Mouse (Mus musculus): Measurements from ENCODE around the gene Zfp523. TPM values are rescaled to one million over a fixed set of nuclear protein-coding genes. Genes with fewer than 3 reads are reported as not detected.

Gene Zfp523
- polyA plus RNA-seq, 1 experiment from 2014 or later = 44.7 TPM

DNA sequence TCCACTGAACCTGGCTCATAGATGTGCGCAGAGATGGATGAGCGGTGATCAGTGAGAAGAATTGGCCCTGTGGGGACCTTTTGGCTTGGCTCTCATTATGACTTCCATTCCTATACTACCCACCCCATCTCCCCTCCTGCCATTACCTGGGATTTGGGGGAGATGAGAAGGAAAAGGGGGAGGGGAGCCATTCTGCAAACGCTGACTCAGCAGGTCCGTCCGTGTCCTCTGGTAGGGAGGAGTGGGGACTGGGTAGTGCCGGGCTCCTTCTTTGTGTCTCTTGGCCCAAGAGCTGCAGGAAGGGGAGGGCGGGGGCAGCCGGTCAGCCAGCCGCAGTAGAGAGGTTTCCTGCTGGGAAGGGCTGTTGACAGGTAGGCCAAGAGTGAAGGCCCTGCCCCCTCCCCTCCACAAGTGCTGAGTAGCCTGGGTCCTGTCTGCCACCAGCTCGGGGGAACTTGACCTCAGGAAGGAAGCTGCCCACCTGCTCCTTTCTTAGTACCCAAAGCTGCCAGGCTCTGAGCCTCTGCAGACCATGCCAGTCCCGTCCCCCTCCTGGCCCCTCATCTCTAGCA is 15.5 kb upstream of the Zfp523 start:
- Histone ChIP-seq H3K27ac (replicated peaks) (no peak overlapping the region), H3K36me3 (peaks cover 10% of the 10 kb centered on the region; the same call in 1 of the 2 replicates), H3K4me2 (replicated peaks) (no peak overlapping the region), H3K9me3 (replicated peaks) (no peaks in the 10 kb centered on the region), H3K9ac (no peak overlapping the region), H3K27me3 (peaks cover 9% of the 10 kb centered on the region; the same call in 1 of the 2 replicates), H3K4me1 (peaks cover 28% of the 10 kb centered on the region), H3K4me3 (replicated peaks) (no peak overlapping the region)
- 43% methylated on average over 11 of the region's 11 CpGs for WGBS
- no peak for ATAC-seq (ENCODE audit: insufficient number of reproducible peaks, low FRiP score, low TSS enrichment, low read depth)

DNA sequence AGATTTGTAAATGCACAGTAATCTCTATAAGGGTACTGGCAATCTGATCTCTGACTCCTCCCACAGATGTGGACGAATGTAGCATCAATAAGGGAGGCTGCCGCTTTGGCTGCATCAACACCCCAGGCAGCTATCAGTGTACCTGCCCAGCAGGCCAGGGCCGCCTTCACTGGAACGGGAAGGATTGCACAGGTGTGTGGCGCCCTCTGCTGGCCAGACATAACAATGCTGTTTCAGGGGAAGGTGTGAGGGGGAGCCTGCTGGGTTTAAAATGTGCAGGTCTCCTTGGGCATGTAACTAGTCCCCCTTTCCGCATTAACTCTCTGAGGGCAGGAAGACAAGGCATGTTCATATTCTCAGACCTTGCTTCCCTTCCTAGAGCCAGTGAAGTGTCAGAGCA is 13.3 kb upstream of the Zfp523 start:
- H3K9ac ChIP-seq = no peak overlapping the region

DNA sequence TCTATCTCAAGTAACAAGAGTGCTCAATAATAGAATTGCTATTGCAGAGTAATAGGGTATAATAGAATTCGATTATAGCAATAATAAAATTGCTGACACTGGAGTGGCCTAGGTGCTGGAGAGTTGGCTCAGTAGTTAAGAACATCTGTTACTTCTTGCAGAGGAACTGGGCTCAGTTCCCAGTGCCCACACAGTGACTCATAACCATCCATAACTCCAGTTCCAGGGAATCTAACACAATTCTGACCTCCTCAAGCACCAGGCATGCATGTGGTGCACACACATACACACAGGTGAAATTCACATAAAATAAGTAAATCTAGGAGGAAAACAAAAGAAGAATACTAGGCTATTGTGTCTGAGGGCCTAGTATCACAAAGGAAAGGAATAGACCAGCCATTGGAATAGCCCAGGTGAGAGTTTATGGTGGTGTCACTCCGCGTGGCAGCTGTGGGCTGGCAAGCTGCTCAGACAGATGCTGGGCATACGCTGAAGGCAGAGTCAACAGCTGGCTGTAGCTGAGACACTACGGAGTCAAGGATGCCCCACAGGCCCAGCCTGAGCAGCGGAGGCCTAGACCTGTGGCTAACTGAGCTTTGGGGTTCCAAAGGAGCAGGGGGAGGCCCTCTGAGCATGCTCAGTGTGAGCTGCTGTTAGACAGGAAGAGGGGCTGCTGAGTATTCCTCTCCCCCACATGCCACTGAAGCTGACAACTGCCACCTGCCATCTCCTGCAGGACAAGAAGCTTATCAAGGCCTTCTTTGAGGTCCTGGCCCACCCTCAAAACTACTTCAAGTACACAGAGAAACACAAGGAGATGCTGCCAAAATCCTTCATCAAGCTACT is 6.2 kb upstream of the Zfp523 start:
- H3K4me2 ChIP-seq (replicated peaks) = no peak overlapping the region
- no peaks in the 10 kb centered on the region for H3K9me3 ChIP-seq (replicated peaks)
- peaks cover 36% of the 10 kb centered on the region for H3K4me1 ChIP-seq
- H3K4me3 ChIP-seq (replicated peaks) = no peak overlapping the region
- H3K36me3 ChIP-seq = peaks cover 10% of the 10 kb centered on the region; the same call in 1 of the 2 replicates
- H3K27ac ChIP-seq (replicated peaks) = no peak overlapping the region; the same call in 1 of the 2 replicates
- ATAC-seq (ENCODE audit: insufficient number of reproducible peaks, low FRiP score, low TSS enrichment, low read depth) = no peak
- no peaks in the 10 kb centered on the region for H3K27me3 ChIP-seq
- H3K9ac ChIP-seq = no peak overlapping the region
- WGBS = 80% methylated on average over 6 of the region's 6 CpGs

More for the DNA sequence above, 13.3 kb upstream of the Zfp523 start:
- 9% methylated on average over 6 of the region's 6 CpGs for WGBS
- peaks cover 9% of the 10 kb centered on the region; the same call in 1 of the 2 replicates for H3K27me3 ChIP-seq
- H3K9me3 ChIP-seq (replicated peaks) = no peaks in the 10 kb centered on the region
- H3K36me3 ChIP-seq = peaks cover 12% of the 10 kb centered on the region; the same call in 1 of the 2 replicates
- H3K4me2 ChIP-seq (replicated peaks) = no peak overlapping the region
- no peak overlapping the region for H3K27ac ChIP-seq (replicated peaks)
- H3K4me1 ChIP-seq = peaks cover 21% of the 10 kb centered on the region
- no peak overlapping the region for H3K4me3 ChIP-seq (replicated peaks)
- no peak for ATAC-seq (ENCODE audit: insufficient number of reproducible peaks, low FRiP score, low TSS enrichment, low read depth)

DNA sequence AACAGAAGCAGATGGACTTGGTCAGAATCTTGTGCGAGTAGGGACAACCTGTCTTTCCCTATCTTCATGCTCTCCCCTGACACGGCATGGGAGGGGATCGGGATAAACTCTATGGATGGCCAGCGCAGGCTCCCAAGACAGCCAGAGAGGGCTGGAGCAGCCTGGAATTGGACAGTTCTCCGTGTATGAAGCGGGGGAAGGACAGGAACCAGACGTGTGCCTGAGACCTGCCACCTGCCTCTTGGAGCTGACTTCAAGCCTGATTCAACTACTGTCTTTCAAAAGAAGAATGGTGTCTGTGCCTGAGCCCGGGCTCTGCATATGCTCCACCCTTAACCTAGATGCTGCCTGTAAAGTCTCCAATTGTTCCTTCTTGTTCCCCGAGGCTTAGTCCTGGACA is 4.2 kb upstream of the Zfp523 start:
- Histone ChIP-seq H3K27me3 (no peaks in the 10 kb centered on the region), H3K9me3 (replicated peaks) (no peaks in the 10 kb centered on the region), H3K4me3 (replicated peaks) (no peak overlapping the region), H3K9ac (no peak overlapping the region), H3K4me2 (replicated peaks) (no peak overlapping the region; the same call in 1 of the 2 replicates), H3K27ac (replicated peaks) (0 out of 2 replicates have a peak overlapping the region, but pooled peaks have one; percentile 23), H3K36me3 (peaks cover 10% of the 10 kb centered on the region; the same call in 1 of the 2 replicates), H3K4me1 (peaks cover 50% of the 10 kb centered on the region)
- no peak for ATAC-seq (ENCODE audit: insufficient number of reproducible peaks, low FRiP score, low TSS enrichment, low read depth)
- 47% methylated on average over 9 of the region's 9 CpGs for WGBS

DNA sequence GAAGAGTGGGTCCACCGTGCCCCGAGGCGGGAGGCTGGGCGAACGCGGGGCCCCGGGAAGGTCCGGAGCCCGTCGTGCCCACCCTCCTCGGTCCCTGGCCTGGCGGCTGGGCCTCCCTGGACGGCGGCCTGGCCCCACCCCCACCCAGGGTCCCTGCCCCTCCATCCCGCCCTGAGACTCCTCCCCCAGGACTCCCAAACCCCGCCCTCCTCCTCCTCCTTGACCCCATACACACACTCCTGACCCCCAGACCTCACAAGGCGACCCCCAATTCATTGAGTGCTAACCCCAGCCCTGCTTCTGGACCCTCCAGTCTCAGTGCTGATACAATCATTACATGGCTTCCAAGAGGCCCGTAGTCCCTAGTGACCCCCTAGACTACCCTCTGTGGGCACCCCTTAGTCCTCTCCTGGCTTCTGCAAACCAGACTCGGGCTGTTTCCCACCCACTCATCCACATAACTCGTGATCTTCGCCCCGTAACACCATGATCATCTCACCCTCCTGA is 664 bp downstream of the Zfp523 start:
- ATAC-seq (ENCODE audit: insufficient number of reproducible peaks, low FRiP score, low TSS enrichment, low read depth) = peak; percentile 78
- peaks cover 68% of the 10 kb centered on the region for H3K4me1 ChIP-seq

DNA sequence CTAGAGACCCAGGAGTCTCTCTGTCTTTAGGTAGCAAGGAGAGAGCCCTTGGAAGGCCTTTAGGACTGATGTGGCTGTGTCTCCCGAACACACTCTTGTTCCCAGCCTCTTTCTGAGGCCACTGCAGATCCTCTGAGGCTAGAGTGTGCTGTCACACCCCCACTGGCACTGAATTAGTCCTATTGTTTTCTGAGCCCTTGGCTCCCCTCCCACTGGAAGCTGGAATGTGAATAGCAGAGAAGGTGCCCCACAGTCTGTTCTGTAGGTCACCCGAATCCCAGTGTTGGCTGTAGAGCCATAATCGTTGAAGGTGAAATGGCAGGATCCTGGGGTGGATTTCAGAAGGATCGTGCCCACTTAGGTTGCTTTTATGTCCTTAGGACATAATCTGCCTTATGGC is 3.4 kb downstream of the Zfp523 start:
- Histone ChIP-seq H3K9ac (no peak overlapping the region), H3K4me3 (replicated peaks) (no peak overlapping the region), H3K9me3 (replicated peaks) (no peaks in the 10 kb centered on the region), H3K4me2 (replicated peaks) (no peak overlapping the region), H3K27me3 (no peaks in the 10 kb centered on the region), H3K36me3 (no peaks in the 10 kb centered on the region), H3K4me1 (peaks cover 68% of the 10 kb centered on the region), H3K27ac (replicated peaks) (peak overlapping the region; percentile 22)
- WGBS = 52% methylated on average over 4 of the region's 4 CpGs
- no peak for ATAC-seq (ENCODE audit: insufficient number of reproducible peaks, low FRiP score, low TSS enrichment, low read depth)

More for the DNA sequence above, 664 bp downstream of the Zfp523 start:
- H3K27me3 ChIP-seq = no peaks in the 10 kb centered on the region
- no peaks in the 10 kb centered on the region for H3K36me3 ChIP-seq
- peak overlapping the region; percentile 91 for H3K27ac ChIP-seq (replicated peaks)
- H3K4me3 ChIP-seq (replicated peaks) = peak overlapping the region; percentile 86
- peak overlapping the region; percentile 89 for H3K9ac ChIP-seq
- 11% methylated on average over 14 of the region's 22 CpGs for WGBS
- peak overlapping the region; percentile 89 for H3K4me2 ChIP-seq (replicated peaks)
- no peaks in the 10 kb centered on the region for H3K9me3 ChIP-seq (replicated peaks)

DNA sequence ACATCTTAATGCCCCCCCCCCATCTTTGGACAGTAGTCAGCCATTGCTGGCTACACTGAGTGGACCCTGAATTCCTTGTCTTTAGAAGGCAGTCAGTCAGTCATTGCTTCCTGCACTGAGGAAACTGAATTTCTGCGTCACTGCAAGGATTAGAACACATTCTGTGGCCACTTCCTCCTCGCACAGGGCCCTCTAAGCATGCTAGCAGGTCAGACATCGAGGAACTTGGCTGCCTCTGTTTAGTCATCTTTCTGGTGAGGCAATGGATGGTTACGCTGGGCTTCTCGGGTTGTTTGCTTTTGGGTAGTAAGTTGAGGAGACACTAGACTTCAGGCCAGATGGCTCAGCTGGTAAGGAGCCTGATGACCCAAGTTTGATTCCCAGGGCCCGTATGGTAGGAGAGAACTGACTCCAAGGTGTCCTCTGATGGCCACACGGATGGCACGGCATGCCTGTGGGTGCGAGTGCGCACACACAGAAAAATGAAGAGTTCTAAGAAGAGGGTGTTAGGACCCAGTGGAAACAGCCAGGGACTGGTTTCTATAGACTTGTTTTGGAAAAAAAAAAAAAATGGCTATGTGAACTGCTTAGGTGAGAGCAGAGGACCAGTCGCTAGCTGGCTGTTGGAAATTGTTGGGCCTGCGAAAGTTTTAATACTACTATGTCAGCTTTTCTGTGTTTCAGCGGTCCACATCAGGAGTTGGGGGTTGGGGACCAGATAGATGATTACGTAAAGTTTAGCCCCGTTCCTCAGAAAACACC is 4.0 kb downstream of the Zfp523 start:
- ATAC-seq (ENCODE audit: insufficient number of reproducible peaks, low FRiP score, low TSS enrichment, low read depth) = no peak
- H3K4me2 ChIP-seq (replicated peaks) = no peak overlapping the region
- no peak overlapping the region for H3K4me3 ChIP-seq (replicated peaks)
- H3K9ac ChIP-seq = no peak overlapping the region
- H3K27me3 ChIP-seq = no peaks in the 10 kb centered on the region
- H3K36me3 ChIP-seq = no peaks in the 10 kb centered on the region
- WGBS = 75% methylated on average over 15 of the region's 15 CpGs
- peaks cover 70% of the 10 kb centered on the region for H3K4me1 ChIP-seq
- H3K27ac ChIP-seq (replicated peaks) = no peak overlapping the region
- H3K9me3 ChIP-seq (replicated peaks) = no peaks in the 10 kb centered on the region

DNA sequence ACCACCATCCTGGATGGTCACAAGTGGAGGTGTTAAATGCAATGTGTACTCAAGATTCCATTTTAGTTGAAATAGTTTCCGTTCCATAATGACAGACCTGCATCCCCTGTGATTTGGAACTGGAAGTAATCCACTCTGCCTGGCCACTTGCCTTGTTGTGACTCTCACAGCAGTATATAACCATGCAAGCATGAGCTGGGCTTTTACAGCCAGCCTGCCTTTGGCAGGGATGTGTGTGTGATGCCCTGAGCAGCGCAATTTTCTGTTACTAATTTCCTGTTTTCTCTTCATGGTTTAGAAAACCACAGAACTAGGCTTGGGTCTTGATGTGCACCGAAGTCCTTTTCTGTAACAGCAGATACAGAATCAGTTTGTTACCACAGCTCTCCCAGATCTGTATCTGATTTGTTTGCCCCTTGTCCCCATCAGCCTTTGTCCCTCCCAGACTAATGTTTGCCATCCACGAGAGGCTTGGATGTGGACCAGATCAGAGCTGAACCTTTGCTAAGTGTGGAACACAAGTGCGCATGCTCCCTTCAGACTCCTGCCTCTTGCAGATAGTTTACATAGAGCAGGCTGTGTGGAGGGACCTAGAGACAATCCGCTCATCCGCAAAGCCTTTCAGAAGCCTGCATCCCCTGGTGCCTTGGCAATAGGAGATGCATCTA is 8.2 kb downstream of the Zfp523 start:
- Histone ChIP-seq H3K4me3 (replicated peaks) (no peak overlapping the region), H3K27ac (replicated peaks) (peak overlapping the region; percentile 70), H3K36me3 (peaks cover 7% of the 10 kb centered on the region; the same call in 1 of the 2 replicates), H3K27me3 (no peaks in the 10 kb centered on the region), H3K9me3 (replicated peaks) (no peaks in the 10 kb centered on the region), H3K4me1 (peaks cover 42% of the 10 kb centered on the region), H3K9ac (no peak overlapping the region), H3K4me2 (replicated peaks) (no peak overlapping the region)
- WGBS = 48% methylated on average over 7 of the region's 7 CpGs
- no peak for ATAC-seq (ENCODE audit: insufficient number of reproducible peaks, low FRiP score, low TSS enrichment, low read depth)

DNA sequence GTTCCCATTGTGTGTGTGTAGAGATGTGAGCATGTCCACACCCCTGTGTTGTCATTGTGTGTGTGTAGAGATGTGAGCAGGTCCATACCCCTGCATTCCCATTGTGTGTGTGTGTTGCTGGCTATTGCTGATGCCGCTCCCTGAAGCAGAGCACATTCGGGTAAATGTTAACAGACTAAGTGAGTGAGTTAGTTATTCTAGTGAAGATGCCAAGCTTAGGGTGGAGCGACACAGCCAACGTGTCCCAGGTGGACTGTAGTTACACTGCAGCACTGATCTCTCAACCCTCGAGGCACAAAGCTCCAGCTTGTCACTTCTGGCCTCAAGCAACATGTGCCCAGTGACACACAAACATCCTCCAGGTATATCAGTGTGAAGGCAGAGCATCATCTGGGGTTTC is 11.4 kb downstream of the Zfp523 start:
- 78% methylated on average over 5 of the region's 5 CpGs for WGBS
- Histone ChIP-seq H3K4me3 (replicated peaks) (no peak overlapping the region), H3K4me1 (peaks cover 19% of the 10 kb centered on the region)

DNA sequence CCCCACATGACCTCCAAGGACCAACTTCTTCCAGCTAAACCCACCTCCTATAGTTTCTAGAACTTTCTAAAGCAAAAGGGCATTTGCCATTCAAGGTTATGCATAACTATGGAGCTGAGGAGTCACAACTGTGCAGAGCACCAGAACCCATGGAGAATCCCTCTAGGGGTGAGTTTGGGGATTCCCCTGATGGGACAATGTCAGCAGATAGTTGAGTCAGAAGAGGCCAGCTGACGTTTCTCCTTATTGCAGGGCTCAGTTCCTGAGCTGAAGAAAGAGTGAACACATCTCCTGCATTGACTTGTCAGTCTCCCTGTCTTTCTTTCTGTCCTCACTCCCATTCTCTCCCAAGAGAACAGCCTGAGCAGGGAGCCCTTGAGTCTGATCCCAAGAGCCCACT is 15.8 kb downstream of the Zfp523 start:
- Histone ChIP-seq H3K27me3 (no peaks in the 10 kb centered on the region), H3K4me1 (no peaks in the 10 kb centered on the region), H3K4me3 (replicated peaks) (no peak overlapping the region), H3K9ac (no peak overlapping the region), H3K27ac (replicated peaks) (no peak overlapping the region), H3K36me3 (peaks cover 68% of the 10 kb centered on the region), H3K9me3 (replicated peaks) (no peaks in the 10 kb centered on the region), H3K4me2 (replicated peaks) (no peak overlapping the region)
- no peak for ATAC-seq (ENCODE audit: insufficient number of reproducible peaks, low FRiP score, low TSS enrichment, low read depth)
- 62% methylated on average over 1 of the region's 1 CpGs for WGBS

More for the DNA sequence above, 11.4 kb downstream of the Zfp523 start:
- H3K27ac ChIP-seq (replicated peaks) = no peak overlapping the region
- ATAC-seq (ENCODE audit: insufficient number of reproducible peaks, low FRiP score, low TSS enrichment, low read depth) = no peak
- H3K9ac ChIP-seq = no peak overlapping the region
- no peak overlapping the region for H3K4me2 ChIP-seq (replicated peaks)
- no peaks in the 10 kb centered on the region for H3K27me3 ChIP-seq
- no peaks in the 10 kb centered on the region for H3K9me3 ChIP-seq (replicated peaks)
- peaks cover 33% of the 10 kb centered on the region for H3K36me3 ChIP-seq
